Mouse (Mus musculus) liver, embryonic 14.5 days (tissue): ENCODE measurements around the gene Grik5.

Experiments
- CTCF ChIP-seq: IDR thresholded peaks from 2 replicates; pipeline ENCODE4 v1.5.1; 2016; ENCODE audit warnings: antibody characterized with exemption, low read depth, control low read depth
- EP300 ChIP-seq: IDR thresholded peaks from 2 replicates; pipeline ENCODE4 v1.6.1; 2016; ENCODE audit warnings: antibody characterized with exemption, low read depth

DNA sequence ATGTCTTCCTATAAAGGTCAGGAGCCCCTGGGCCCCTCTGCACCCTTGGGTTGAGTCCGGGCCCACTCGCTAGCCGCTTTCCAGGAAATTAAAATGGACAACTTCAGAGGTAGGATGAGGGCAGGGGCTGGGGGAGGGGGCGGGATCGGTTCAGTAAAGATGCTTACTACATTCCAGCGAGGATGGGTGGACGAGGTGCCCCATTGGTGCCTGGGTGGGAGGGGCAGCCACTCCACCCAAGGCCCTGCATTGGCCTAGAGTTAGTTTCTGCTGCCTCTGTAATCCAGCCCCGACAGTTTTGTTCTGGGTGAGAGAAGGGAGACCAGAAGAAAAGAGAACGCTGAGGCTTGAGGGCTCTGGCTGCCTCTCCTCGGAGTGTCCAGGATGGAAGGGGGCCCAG is 17.7 kb upstream of the Grik5 start:
- no peak for TF ChIP-seq CTCF
- TF ChIP-seq EP300 = no peak
